Mouse (Mus musculus) layer of hippocampus, adult 8-10 months (tissue): ENCODE measurements at regions not wholly inside any gene's neighbourhood (a gene's known extent, or its start where the extent isn't known, plus 50 kb on each side); places are given as distances from the start of the nearest gene placed in this dataset.
"Not testable (repeated sequence)": the region's sequence is repeated elsewhere in the genome, so short reads cannot be mapped to it uniquely, and the experiment has no call there.

Source experiments
- DNase-seq, 2 experiments: peaks; one replicate each; pipeline ENCODE4 v3.0.0; 2022; ENCODE audit warnings: low spot score in 2 of 2

DNA sequence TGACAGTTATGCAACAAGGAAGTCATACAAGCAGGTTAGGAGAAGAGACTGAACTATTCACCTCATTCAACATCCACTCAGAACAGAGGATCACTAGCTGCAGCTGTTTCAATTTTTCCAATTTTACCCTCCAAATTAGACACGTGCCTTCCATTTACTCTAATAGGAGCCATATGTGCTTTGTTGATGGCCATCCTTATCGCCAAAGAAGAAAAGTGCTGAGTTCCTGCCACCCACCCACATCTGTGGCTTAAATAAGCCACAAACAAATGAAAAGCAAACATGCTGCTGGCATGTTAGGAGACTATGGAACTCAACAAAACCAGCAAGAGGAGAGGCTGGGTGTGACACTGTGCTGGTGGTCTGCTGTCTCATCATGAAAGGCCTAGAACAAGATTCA, 1786.1 kb downstream of the 9330182O14Rik start:
- DNase-seq: no peak

DNA sequence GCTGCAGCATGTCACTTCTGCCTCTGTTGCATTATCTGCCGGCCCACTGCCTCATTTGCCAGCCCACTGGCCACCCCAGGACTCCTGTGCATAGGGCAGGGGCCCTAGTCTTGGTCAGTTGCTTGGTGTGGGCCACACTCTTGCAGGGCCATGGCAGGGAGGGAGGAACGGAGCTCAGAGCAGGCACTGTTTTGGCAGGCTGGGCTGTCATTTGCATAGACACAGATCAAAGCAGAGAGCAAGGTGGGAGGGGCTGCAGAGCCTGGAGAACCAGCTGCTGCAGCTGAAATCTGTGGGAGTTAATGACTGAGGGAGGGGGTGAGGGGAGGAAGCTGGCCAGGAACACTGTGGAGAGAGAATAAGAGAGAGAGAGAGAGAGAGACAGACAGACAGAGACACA, 1802.5 kb downstream of the 9330182O14Rik start:
- DNase-seq: no peak

GRCm38 (mm10) chr15:41945226-41945625, 1811.1 kb downstream of the 9330182O14Rik start:
- DNase-seq: no peak

DNA sequence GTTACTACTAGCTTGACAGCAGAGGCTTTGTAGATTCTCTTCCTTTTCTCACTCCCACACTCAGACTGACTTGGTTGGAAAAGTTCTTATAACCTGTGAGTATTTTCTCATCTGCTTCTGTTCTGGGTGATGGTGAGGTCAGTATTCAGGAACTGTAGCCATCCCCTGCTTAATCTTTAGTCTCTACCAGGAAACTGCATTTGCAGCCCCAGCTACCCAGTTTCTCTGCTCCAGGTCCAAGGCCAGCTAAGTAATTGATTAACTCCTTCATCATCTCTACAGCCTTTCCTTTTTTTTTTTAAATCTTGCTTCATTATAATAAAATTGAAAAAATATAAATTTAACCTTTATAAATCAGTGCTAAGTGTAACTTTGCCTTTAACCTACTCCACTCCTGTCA, 1813.7 kb downstream of the 9330182O14Rik start:
- DNase-seq: no peak

GRCm38 (mm10) chr15:41948347-41949093, 1814.4 kb downstream of the 9330182O14Rik start:
- DNase-seq: no peak

- no peak for DNase-seq
These were observed 1814.9 kb downstream of the 9330182O14Rik start for GRCm38 (mm10) chr15:41949094-41949461.

DNA sequence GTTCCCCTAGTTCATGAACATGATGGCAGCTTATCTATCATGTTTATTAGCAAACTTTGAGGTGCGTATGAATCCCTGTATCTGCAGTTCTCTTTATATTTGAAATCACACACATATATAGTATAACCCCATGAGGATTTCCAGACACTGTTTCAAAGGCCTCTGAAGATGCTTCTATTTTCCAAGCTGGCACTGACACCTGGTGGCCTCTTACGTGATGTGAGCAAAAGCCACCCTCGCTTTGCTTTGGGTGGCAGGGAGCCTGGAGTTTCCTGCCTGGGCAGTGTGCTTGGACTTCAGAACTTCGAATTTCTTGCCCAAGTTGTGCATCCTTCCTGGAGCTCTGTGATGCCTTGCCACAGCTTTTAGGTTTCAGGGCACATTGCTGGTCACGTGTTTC, 1817.1 kb downstream of the 9330182O14Rik start:
- DNase-seq: no peak

- DNase-seq: no peak
These were observed 1826.4 kb downstream of the 9330182O14Rik start for GRCm38 (mm10) chr15:41960597-41960996.

GRCm38 (mm10) chr15:41970877-41971276, 1836.7 kb downstream of the 9330182O14Rik start:
- no peak for DNase-seq

DNA sequence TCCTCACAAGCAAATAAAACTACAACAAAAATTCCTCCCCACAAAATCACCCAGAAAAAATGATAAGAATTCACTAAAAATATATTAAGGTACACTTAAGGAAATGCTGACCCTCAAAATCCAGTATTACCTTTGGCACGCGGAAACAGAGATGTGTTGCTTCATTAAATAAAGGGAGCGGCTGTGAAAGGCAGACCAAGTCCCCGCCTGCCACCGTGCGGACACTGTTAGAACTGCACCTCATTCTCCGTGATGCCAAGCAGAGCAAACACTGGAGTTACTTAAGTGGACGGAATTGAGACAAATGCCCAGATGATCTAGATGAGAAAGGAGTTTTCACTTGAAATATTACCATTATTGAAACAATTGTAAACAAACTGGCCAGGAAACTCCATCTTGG, 1839.1 kb downstream of the 9330182O14Rik start:
- DNase-seq: peak; percentile 84 to 93

GRCm38 (mm10) chr15:41977196-41977595, 1843.0 kb downstream of the 9330182O14Rik start:
- no peak for DNase-seq

GRCm38 (mm10) chr15:41977649-41978231, 1843.6 kb downstream of the 9330182O14Rik start:
- peak in 1 of 2 experiments; percentile 25 for DNase-seq

DNA sequence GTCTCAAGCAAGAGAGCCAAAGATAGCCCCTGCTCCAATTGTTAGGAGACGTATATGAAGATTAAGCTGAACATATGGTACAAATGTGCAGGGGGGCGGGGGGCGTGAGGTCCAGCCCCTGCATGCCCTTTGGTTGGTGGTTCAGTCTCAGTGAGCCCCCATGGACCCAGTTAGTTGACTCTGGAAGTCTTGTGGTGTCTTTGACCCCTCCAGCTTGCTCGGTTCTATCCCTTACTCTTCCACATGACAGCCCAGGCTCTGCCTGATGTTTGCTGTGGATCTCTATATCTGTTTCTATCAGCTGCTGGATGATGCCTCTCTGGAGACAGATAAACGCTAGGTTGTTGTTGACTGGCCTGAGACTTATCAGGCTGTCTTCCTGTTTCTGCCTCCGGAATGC, 1849.1 kb downstream of the 9330182O14Rik start:
- DNase-seq: no peak

DNA sequence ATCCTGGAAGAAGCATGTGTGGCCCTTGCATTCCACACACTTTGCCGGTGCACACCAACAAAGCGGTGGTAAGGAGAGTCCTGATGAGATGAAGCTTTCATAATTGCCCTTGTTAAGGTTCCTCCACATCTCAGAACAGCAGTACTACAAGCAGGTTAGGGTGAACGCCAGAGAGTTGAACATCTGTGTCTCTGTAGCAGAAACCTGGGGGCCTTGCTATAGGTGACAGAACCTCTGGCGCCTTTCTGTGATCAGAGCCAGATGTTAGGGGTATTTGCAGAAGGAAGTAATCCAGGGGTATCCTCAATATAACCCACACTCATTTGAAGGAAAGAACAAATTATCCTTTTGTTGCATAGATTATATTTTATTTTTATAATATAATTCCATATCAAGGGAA, 1850.1 kb downstream of the 9330182O14Rik start:
- no peak for DNase-seq

DNA sequence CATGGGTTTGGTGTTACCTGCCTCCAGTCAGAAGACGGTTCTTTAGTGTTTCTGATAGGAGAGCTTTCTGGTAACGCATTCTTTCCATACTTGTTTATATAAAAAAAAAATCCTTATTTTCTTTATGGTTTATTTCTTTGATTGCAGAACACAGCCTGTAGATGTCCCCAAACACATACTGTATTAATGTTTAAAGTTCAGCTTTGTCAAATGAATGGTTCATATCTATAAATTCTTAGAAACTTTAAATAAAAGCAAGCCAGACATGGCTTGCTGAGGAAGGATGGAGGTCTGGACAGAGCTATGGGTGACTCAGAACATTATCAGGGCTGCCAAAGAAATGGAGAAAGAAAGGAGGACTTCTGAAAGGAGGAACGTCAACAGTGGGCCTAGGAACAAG, 1852.1 kb downstream of the 9330182O14Rik start:
- no peak for DNase-seq

- no peak for DNase-seq
These were observed 1854.9 kb downstream of the 9330182O14Rik start for GRCm38 (mm10) chr15:41989065-41989464.

DNA sequence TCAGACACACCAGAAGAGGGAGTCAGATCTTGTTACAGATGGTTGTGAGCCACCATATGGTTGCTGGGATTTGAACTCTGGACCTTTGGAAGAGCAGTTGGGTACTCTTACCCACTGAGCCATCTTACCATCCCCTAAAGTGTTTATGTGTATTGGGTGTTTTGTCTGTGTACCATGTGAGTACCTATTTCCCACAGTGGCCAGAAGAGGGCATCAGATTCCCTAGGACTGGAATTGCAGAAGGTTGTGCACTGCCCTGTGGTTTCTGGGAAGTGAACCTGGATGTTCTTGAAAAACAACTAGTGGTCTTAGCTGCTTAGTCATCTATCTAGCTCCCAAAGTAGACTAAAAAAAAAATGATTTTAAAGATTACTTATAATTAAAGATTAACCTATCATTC, 1857.7 kb downstream of the 9330182O14Rik start:
- no peak for DNase-seq

- DNase-seq: not testable (repeated sequence)
These were observed 1898.1 kb downstream of the 9330182O14Rik start for GRCm38 (mm10) chr15:42032286-42032685.

DNA sequence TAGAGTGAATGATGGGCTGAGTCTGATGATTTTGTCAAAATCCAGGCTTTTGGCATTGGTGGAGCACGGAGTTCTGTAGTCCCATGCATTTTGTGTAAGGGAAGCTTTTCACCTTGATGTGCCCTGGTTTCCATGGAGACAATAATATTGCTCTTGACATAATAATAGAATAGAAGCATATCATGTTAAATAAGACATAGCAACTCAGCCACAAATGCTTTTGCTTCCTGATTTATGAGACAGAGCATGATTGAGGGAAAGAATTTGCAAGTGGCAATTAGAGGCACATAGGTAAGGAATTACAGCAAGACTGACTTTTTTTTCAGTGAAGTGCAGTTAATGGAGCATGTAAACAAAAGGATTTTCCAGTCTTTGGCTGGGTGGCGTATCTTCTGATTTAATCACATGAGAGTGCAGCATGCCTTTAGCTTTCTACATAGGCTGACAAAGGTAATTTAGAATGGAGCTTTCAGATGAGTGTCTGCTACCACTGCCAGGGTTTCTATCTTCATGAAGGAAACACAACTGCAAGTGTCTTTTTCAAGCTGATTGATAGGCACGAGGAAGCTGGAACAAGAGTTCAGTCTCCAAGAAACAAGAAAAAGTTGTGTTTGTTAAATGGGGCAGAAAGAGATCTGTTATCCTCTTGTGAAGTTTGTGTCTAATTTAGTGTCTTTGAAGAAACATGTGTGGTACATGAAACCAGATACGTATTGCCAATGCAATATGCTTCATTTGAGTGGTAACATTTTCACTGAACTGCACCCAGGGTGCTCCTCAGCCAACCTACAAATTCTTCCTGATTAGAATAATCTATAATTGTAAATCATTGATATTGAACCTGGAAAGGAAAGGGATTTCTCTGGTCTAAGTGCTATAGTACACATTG, 1913.2 kb downstream of the 9330182O14Rik start:
- DNase-seq: no peak

DNA sequence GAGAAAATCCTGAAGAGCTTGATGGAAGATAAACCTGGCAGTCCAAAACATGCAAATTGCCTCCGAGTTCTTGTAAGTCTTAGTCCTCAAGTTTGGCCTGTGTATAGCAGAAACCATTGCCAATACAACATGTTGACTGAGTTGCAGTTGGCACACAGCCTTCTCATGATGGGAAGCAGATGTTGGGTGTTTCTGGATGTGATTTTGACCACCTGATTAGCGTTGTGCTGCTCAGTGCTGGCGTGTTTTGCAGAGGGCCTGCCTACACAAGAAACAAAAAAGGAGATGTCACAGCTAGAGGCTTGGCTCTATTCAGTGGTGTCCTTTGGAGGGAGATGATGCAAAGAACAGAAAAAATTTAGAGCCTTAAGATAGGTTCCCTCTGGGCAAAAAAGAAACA, 1922.6 kb downstream of the 9330182O14Rik start:
- peak; percentile 4 to 17 for DNase-seq

GRCm38 (mm10) chr15:42068207-42068831, 1934.2 kb downstream of the 9330182O14Rik start:
- no peak for DNase-seq

- DNase-seq: no peak
These were observed 1934.9 kb downstream of the 9330182O14Rik start for GRCm38 (mm10) chr15:42069072-42069471.
